Mouse (Mus musculus) MEL-GATA-1-ER (cell line): ENCODE data around the gene Nlrp5.
"Not testable (repeated sequence)": the region's sequence is repeated elsewhere in the genome, so short reads cannot be mapped to it uniquely, and the experiment has no call there.

ENCODE experiments used
- DNase-seq: peaks from one replicate; pipeline ENCODE4 v3.0.0-alpha.2; 2012; ENCODE audit warnings: low read depth; ENCODE audit errors: extremely low read depth

Gene Nlrp5

DNA sequence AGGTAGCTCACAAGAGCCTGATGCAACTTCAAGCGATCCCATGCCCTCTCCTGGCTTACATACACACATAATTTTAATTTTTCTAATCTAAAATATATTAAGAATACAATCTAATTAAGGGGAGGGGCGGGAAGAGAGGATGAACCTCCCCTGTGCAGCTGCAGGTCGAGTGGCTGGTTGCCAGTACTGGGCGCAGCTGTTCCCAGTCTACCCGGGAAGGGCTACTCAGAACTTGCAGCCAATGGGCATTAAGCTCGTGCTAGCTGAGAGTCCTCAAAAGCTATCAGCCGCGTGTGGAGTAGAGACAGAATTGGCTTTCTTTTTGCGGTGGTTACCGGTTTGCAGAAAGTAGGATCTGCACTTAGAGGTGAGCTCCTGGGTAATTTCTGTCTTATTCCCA lies at the start of gene Nlrp5:
Gene Nlrp5 (plus strand): TSS at position 301 of the 400 bp plus-strand sequence.
- no peak for DNase-seq

DNA sequence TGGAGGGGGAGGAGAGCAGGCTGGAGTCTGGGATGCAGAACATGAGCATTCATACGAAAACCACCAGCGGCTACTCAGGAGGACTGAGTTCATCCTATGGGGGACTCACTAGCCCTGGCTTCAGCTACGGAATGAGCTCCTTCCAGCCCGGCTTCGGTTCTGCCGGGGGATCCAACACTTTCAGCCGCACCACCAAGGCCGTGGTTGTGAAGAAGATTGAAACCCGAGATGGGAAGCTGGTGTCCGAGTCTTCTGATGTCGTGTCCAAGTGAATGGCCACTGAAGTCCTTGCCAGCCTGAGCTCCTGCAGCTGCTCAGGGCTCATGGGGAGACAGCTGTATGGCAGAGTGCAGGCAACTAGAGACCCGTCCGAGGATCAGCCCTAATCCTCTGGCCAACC lies 27.4 kb upstream of the Nlrp5 start:
- DNase-seq, result not testable (repeated sequence)

DNA sequence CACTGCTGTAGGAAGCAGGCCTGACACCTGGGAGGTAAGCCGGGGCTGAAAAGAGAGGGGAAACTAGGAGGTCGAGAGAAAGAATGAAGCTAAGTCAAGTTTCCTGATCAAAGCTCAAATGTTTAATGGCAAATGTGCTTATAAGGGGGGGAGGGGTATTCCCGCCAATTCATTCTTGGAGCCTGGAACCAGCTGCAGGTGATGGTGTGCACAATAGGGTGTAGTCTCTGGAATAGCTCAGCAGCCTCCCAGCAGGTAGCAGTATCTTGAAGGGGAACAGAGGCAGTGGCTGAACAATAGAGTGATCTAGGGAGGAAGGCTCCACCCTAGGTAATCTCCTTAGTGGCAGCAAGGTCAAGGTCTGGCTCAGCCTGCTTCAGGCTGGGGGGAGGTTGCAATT lies 84.5 kb downstream of the Nlrp5 start:
- DNase-seq, result not testable (repeated sequence)

DNA sequence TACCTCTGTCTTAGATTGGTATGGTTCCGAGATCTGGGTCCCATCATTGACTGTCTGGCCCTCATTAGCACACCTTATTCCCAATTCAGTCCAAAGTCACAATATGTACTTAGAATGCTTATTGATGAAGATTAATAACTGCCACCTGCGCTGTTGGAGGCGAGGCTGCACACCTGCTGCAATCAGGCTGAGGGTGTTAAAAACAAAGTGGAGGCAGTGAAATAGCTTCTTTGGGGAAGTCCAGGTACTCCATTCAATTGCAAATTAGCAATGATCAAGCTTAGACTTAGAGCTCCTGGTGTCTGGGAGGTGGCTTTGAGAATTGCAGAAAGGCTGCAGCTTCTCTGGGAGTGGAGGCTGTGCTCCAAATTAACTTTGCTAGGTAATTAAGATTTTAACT lies 85.1 kb downstream of the Nlrp5 start:
- DNase-seq, result not testable (repeated sequence)

DNA sequence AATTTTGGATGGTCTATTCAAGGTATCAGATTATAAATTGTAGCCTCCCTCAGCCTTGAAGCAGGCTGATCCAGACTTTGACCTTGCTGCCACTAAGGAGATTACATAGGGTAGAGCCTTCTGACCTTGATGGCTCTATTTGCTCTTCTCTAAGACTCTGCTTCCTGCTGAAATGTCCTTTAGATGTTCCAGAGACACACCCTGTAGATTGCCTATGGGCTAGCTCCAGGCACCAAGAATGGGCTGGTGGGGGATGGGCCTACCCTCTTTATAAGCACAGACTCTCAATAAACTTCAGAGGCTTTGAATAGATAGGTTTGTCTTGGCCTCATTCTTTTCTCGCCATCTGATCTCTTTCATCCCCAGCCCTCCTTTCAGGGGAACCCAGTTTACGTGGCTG lies 87.2 kb downstream of the Nlrp5 start:
- not testable (repeated sequence) for DNase-seq
